8 mouse cellular contexts compared by ENCODE assay signal in the genomic region with DNA sequence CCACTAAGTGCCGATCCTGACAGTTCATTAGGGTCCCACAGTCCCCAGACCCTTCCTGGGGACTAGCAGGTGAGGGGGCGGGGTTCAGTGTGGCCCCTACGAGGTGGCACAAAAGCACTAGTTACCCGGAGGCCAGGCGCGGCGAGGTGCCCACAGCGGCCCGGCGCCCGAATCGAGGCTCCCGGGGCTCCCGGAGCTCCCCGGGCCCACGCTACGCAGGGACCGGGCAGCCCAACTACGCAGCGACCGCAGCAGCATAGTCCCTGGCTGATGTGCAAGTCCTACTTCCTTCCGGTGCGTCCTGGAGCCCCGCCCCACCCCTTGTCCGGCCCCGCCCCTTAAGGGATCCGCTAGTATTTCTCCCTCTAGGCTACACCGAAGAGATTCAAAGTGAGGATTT. TPM values are rescaled to one million over a fixed set of nuclear protein-coding genes. Genes with fewer than 3 reads are reported as not detected.
DNase-seq lines count a peak whose midpoint lies in the region; ATAC-seq and TF ChIP-seq lines count a peak whose summit lies in the region.

Tk2 (minus strand) TSS at position 283 of the 400 bp plus-strand sequence.

- H3K9ac ChIP-seq in lung, postnatal 0 days (replicated peaks; ENCODE audit: low read depth): peak within 1 kb of the TSS; percentile 82

- TF ChIP-seq EP300 in lung, postnatal 0 days (IDR thresholded peaks at IDR 0.05): no peak

- TF ChIP-seq CTCF in lung, postnatal 0 days (IDR thresholded peaks at IDR 0.05): no peak

- peak; percentile 92 for ATAC-seq in lung, postnatal 0 days

- peak within 1 kb of the TSS; percentile 91 for H3K4me3 ChIP-seq in hindbrain, embryonic 10.5 days
- peak within 1 kb of the TSS; percentile 84 for H3K4me3 ChIP-seq in lung, postnatal 0 days (ENCODE audit: low read depth, low read length)

- H3K9me3 ChIP-seq in hindbrain, embryonic 10.5 days: no peaks in the 10 kb centered on the region
- no peaks in the 10 kb centered on the region for H3K9me3 ChIP-seq in lung, postnatal 0 days (ENCODE audit: low read length)

- H3K27ac ChIP-seq in hindbrain, embryonic 10.5 days: peak within 1 kb of the TSS; percentile 90
- H3K27ac ChIP-seq in lung, postnatal 0 days (ENCODE audit: low read length): peak within 1 kb of the TSS; percentile 76

- H3K36me3 ChIP-seq in hindbrain, embryonic 10.5 days: peaks cover 10% of the 10 kb centered on the region
- no peaks in the 10 kb centered on the region for H3K36me3 ChIP-seq in lung, postnatal 0 days (ENCODE audit: insufficient read depth, low read length)

- H3K4me1 ChIP-seq in hindbrain, embryonic 10.5 days (replicated peaks): peaks cover 35% of the 10 kb centered on the region
- peaks cover 4% of the 10 kb centered on the region; the same call in 1 of the 2 replicates for H3K4me1 ChIP-seq in lung, postnatal 0 days (ENCODE audit: insufficient read depth, low read depth, low read length)

- H3K4me2 ChIP-seq in lung, postnatal 0 days (replicated peaks; ENCODE audit: low read depth, low read length): peak within 1 kb of the TSS; percentile 87

- under 1% methylated on average over 28 of the region's 28 CpGs for WGBS in hindbrain, embryonic 10.5 days
- under 1% methylated on average over 28 of the region's 28 CpGs for WGBS in lung, postnatal 0 days

- no peaks in the 10 kb centered on the region for H3K27me3 ChIP-seq in hindbrain, embryonic 10.5 days (ENCODE audit: insufficient read depth, poor library complexity, severe bottlenecking)
- no peaks in the 10 kb centered on the region for H3K27me3 ChIP-seq in lung, postnatal 0 days (replicated peaks; ENCODE audit: insufficient read depth, low read length)

- DNase-seq in NIH3T3 (ENCODE audit: low read depth): peak; percentile 87
- DNase-seq in cerebellum, adult 9-11 months: peak; percentile 68
- DNase-seq in frontal cortex, adult 2 months (ENCODE audit: extremely low spot score in 1 of 2, low spot score in 1 of 2): peak; percentile 34 to 74
- DNase-seq in hindbrain, embryonic 10.5 days (ENCODE audit: low spot score): peak; percentile 86
- peak; percentile 68 to 78 for DNase-seq in layer of hippocampus, postnatal 10 days (ENCODE audit: low spot score in 2 of 2)
- peak; percentile 93 for DNase-seq in lung, postnatal 0 days (ENCODE audit: low spot score)
- DNase-seq in ovary, postnatal 10 days (ENCODE audit: low spot score): peak; percentile 40
- peak; percentile 87 for DNase-seq in thymus, postnatal 0 days (ENCODE audit: low spot score)

RNA-seq across cellular contexts. Expression of gene Tk2, which starts in this region (rescaled TPM):
- polyA plus RNA-seq in frontal cortex, adult 2 months (2012; rRNA removed): 40.6 and 42.8 TPM in 2 replicates
- polyA plus RNA-seq in hindbrain, embryonic 10.5 days (2016; fragmentation: Nextera tagmentation; extraction: Ambion mirVana): 28.3 and 31.7 TPM in 2 replicates
- total RNA-seq in layer of hippocampus, postnatal 10 days (2021): 10 to 100 TPM; 34.6 to 37.3 TPM
- polyA plus RNA-seq in lung, postnatal 0 days (2015; fragmentation: Nextera tagmentation; extraction: Ambion mirVana): 16.8 and 17.7 TPM in 2 replicates
- polyA plus RNA-seq in thymus, postnatal 0 days (2015; fragmentation: Nextera tagmentation; extraction: Ambion mirVana): 20.4 and 24.0 TPM in 2 replicates

Comparison
In these comparisons a context has a peak if more than half of its experiments do, and no peak if none do; other contexts are left out.
1. Peak in every context shown above with its lines: DNase-seq, ATAC-seq, H3K4me3 ChIP-seq and H3K27ac ChIP-seq.
2. DNase-seq: peak in every context shown above with its lines; median percentile 93 in lung, postnatal 0 days; 87 in NIH3T3; 87 in thymus, postnatal 0 days; 86 in hindbrain, embryonic 10.5 days; 73 in layer of hippocampus, postnatal 10 days; 68 in cerebellum, adult 9-11 months; 54 in frontal cortex, adult 2 months; 40 in ovary, postnatal 10 days.